Mouse (Mus musculus) heart, embryonic 14.5 days (tissue): ENCODE data around the gene Fem1a. TPM values are rescaled to one million over a fixed set of nuclear protein-coding genes. Genes with fewer than 3 reads are reported as not detected.
"Not testable (repeated sequence)": the region's sequence is repeated elsewhere in the genome, so short reads cannot be mapped to it uniquely, and the experiment has no call there.

Experiments
- ATAC-seq: fragments of 200-750 bp; cut with Nextera tagmentation; 2 replicates; pipeline ENCODE4 v1.8.0; 2017; ENCODE audit warnings: low read depth, moderate TSS enrichment; ENCODE audit not compliant: insufficient number of reproducible peaks, insufficient read depth, low FRiP score
- H3K27ac ChIP-seq, 2 experiments: fragments of 200-500 bp in 1 of 2; fragments of 300-500 bp in 1 of 2; sonication (generic) in 1 of 2; replicated peaks in 1 of 2; 2 replicates each; pipeline ENCODE4 v1.5.1; 2012 to 2014; ENCODE audit warnings: low read depth in 2 of 2, low read length in 2 of 2, control low read depth in 1 of 2, mild to moderate bottlenecking in 1 of 2, mixed read lengths in 1 of 2; ENCODE audit not compliant: control insufficient read depth in 1 of 2, insufficient read depth in 1 of 2
- H3K27me3 ChIP-seq: fragments of 300-500 bp; sonication (generic); 2 replicates; pipeline ENCODE4 v1.6.1; 2014; ENCODE audit warnings: mild to moderate bottlenecking, low read length, control low read depth; ENCODE audit not compliant: control insufficient read depth, insufficient read depth
- H3K36me3 ChIP-seq: fragments of 300-500 bp; sonication (generic); 2 replicates; pipeline ENCODE4 v1.6.1; 2014; ENCODE audit warnings: mild to moderate bottlenecking, control low read depth, low read length, mixed read lengths; ENCODE audit not compliant: control insufficient read depth, insufficient read depth
- H3K4me1 ChIP-seq, 2 experiments: fragments of 200-500 bp in 1 of 2; fragments of 300-500 bp in 1 of 2; sonication (generic) in 1 of 2; 2 replicates each; pipeline ENCODE4 v1.6.1; 2012 to 2014; ENCODE audit warnings: low read length in 2 of 2, control low read depth in 1 of 2, mixed read lengths in 1 of 2; ENCODE audit not compliant: control insufficient read depth in 2 of 2, insufficient read depth in 2 of 2
- H3K4me2 ChIP-seq: fragments of 300-500 bp; sonication (generic); 2 replicates; pipeline ENCODE4 v1.6.1; 2014; ENCODE audit warnings: mild to moderate bottlenecking, low read length
- H3K4me3 ChIP-seq, 2 experiments: fragments of 200-500 bp in 1 of 2; fragments of 300-500 bp in 1 of 2; sonication (generic) in 1 of 2; 2 replicates each; pipeline ENCODE4 v1.5.1; 2012 to 2014; ENCODE audit warnings: low read length in 2 of 2, mild to moderate bottlenecking in 2 of 2, control low read depth in 1 of 2, low read depth in 1 of 2, moderate library complexity in 1 of 2; ENCODE audit not compliant: control insufficient read depth in 1 of 2, insufficient read depth in 1 of 2
- H3K9ac ChIP-seq: fragments of 300-500 bp; sonication (generic); 2 replicates; pipeline ENCODE4 v1.6.1; 2014; ENCODE audit warnings: mild to moderate bottlenecking, low read length
- H3K9me3 ChIP-seq: fragments of 300-500 bp; sonication (generic); 2 replicates; pipeline ENCODE4 v1.6.1; 2016; ENCODE audit warnings: low read length, control low read depth; ENCODE audit not compliant: control insufficient read depth
- WGBS: fragments of 180-500 bp; shearing (Covaris S2); extraction: QIAGEN DNeasy Blood & Tissue Kit; methylation state at CpG from one replicate; pipeline ENCODE4 v1.1.7; 2014; 5-methylcytosine and 5-hydroxymethylcytosine counted together
- polyA plus RNA-seq: library from polyadenylated mRNA; unstranded; fragments of >200 nt; fragmentation: Nextera tagmentation; extraction: Ambion mirVana; gene quantifications from 2 replicates; pipeline ENCODE4 v1.2.1, GENCODE M21; 2014

Fem1a gene
- polyA plus RNA-seq, 1 experiment from 2014 or later: 23.6 TPM

DNA sequence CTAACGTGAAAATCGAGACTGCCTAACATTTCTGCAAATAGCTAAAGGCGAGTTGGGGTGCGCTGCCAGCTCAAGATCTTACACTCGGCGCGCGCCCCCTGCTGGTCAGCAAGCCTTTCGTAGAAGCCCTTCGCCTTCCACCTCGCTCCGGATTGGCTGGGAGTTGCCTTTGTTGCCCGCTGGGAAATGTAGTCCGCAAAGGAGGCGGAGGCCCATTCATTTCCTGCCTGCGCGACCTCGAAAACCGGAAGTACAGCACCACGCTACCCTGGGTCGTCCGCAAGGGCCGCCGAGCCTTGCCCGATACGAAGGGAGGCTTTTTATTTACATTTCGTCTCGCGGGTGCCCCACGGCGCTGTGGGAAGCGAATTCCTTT, 759 bp upstream of the Fem1a start:
- Histone ChIP-seq H3K36me3 (peaks cover 33% of the 10 kb centered on the region), H3K9ac (peak overlapping the region; percentile 68), H3K4me2 (peak overlapping the region; percentile 94), H3K4me3 (peak overlapping the region; percentile 58 to 63), H3K9me3 (no peaks in the 10 kb centered on the region), H3K27ac (peak overlapping the region; percentile 93 to 96), H3K4me1 (peaks cover 25 to 35% of the 10 kb centered on the region in 2 experiments), H3K27me3 (no peaks in the 10 kb centered on the region)
- ATAC-seq: peak; percentile 86
- WGBS: under 1% methylated on average over 32 of the region's 32 CpGs

DNA sequence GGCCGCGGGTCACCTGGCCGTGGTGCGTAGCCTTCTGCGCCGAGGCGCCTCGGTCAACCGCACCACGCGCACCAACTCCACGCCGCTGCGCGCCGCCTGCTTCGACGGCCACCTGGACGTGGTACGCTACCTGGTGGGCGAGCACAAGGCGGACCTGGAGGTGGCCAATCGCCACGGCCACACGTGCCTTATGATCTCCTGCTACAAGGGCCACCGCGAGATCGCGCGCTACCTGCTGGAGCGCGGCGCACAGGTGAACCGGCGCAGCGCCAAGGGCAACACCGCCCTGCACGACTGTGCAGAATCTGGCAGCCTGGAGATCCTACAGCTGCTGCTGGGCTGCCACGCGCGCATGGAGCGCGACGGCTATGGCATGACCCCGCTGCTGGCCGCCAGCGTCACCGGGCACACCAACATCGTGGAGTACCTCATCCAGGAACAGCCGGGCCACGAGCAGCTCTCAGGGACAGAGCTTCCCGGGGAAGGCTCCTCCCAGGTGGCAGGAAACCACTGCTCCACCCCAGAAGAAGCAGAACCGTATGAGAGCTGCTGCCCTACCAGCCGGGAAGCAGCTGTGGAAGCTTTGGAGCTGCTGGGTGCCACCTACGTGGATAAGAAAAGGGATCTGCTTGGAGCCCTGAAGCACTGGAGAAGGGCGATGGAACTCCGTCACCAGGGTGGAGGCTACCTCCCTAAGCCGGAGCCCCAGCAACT, 728 bp downstream of the Fem1a start:
- H3K9me3 ChIP-seq: no peaks in the 10 kb centered on the region
- peak overlapping the region; percentile 58 to 89; a peak in 3 of 4 replicates for H3K27ac ChIP-seq
- peaks cover 48% of the 10 kb centered on the region for H3K36me3 ChIP-seq
- peak overlapping the region; percentile 81 for H3K9ac ChIP-seq
- peak overlapping the region; percentile 63 for H3K4me3 ChIP-seq
- 11% methylated on average over 36 of the region's 58 CpGs for WGBS
- ATAC-seq: no peak
- peaks cover 35 to 50% of the 10 kb centered on the region in 2 experiments for H3K4me1 ChIP-seq
- no peaks in the 10 kb centered on the region for H3K27me3 ChIP-seq
- peak overlapping the region; percentile 94 for H3K4me2 ChIP-seq

- 93% methylated on average over 19 of the region's 19 CpGs for WGBS
- peaks cover 52% of the 10 kb centered on the region for H3K36me3 ChIP-seq
- H3K4me1 ChIP-seq: peaks cover 43 to 58% of the 10 kb centered on the region in 2 experiments
- H3K4me3 ChIP-seq, H3K27ac ChIP-seq, ATAC-seq, H3K9ac ChIP-seq, H3K9me3 ChIP-seq, H3K27me3 ChIP-seq: not testable (repeated sequence)
- peak overlapping the region; percentile 94 for H3K4me2 ChIP-seq
These were observed 1.7 kb downstream of the Fem1a start for GRCm38 (mm10) chr17:56258269-56258668.

DNA sequence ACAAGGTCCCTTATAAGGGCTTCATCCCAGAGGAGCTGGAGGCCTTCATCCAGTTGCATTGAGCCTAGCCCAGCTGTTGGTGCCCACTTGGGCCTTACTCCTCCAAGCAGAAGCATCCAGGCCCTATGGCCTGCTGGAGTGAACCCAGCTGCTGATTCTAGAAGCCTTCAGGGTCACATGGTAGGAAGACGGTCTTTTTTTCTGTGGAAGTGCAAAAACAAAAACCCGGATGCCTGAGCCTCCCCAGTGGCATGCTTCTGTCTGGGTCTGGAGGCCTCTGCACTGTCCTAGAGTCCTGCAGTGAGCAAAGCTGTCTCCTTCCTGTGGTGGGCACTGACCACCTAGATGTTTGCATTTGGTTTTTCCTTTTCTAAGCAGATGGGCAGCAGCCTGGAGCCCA, 2.2 kb downstream of the Fem1a start:
- Histone ChIP-seq H3K4me2 (peak overlapping the region; percentile 44), H3K9ac (peak overlapping the region; percentile 3; the same call in 1 of the 2 replicates), H3K4me1 (peaks cover 44 to 58% of the 10 kb centered on the region in 2 experiments), H3K4me3 (peak overlapping the region in 1 of 2 experiments; percentile 11; a peak in 1 of 4 replicates), H3K36me3 (peaks cover 52% of the 10 kb centered on the region)
- H3K9me3 ChIP-seq, H3K27me3 ChIP-seq, H3K27ac ChIP-seq, ATAC-seq: not testable (repeated sequence)
- 55% methylated on average over 2 of the region's 2 CpGs for WGBS

- Histone ChIP-seq H3K9me3 (no peaks in the 10 kb centered on the region), H3K4me2 (peak overlapping the region; percentile 44), H3K9ac (peak overlapping the region; percentile 56; the same call in 1 of the 2 replicates), H3K27ac (no peak overlapping the region), H3K4me1 (peaks cover 45 to 58% of the 10 kb centered on the region in 2 experiments), H3K27me3 (no peaks in the 10 kb centered on the region), H3K36me3 (peaks cover 52% of the 10 kb centered on the region), H3K4me3 (peak overlapping the region in 1 of 2 experiments; percentile 11; a peak in 1 of 4 replicates)
- ATAC-seq: no peak
- 89% methylated on average over 10 of the region's 10 CpGs for WGBS
These were observed 2.9 kb downstream of the Fem1a start for GRCm38 (mm10) chr17:56259301-56260037.

- Histone ChIP-seq H3K36me3 (peaks cover 59% of the 10 kb centered on the region), H3K4me2 (peak overlapping the region; percentile 44), H3K27ac (peak overlapping the region; percentile 57 to 85), H3K27me3 (no peaks in the 10 kb centered on the region), H3K9ac (peak overlapping the region; percentile 62), H3K4me1 (peaks cover 46 to 59% of the 10 kb centered on the region in 2 experiments), H3K9me3 (no peaks in the 10 kb centered on the region), H3K4me3 (no peak overlapping the region)
- 41% methylated on average over 3 of the region's 3 CpGs for WGBS
- no peak for ATAC-seq
These were observed 4.6 kb downstream of the Fem1a start for GRCm38 (mm10) chr17:56261166-56261565.

DNA sequence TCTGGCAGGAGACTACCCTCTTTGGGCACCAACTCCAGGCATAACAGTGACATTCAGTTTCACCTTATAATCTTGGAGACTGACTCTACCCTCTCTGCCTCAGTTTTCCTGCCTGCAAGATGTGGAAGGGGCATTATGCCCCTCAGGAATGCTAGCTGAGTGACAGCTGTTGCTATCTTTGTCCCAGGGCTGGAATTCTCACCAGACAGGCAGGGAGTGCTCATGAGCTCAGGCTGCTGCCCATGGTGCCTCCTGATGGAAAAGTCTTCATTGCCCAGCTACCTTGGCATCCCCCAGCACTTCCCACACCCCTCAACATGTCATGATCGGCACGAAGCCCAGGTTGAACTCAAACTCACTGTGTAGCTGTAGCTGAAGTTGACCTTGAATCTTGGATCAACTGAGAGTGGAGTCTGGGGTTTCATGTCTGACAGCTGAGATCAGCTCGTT, 6.1 kb downstream of the Fem1a start:
- Histone ChIP-seq H3K27me3 (no peaks in the 10 kb centered on the region), H3K9me3 (no peaks in the 10 kb centered on the region), H3K4me2 (peak overlapping the region; percentile 44), H3K4me1 (peaks cover 45 to 58% of the 10 kb centered on the region in 2 experiments), H3K36me3 (peaks cover 56% of the 10 kb centered on the region), H3K4me3 (no peak overlapping the region), H3K27ac (peak overlapping the region; percentile 85 to 87), H3K9ac (peak overlapping the region; percentile 62)
- ATAC-seq: no peak
- 25% methylated on average over 3 of the region's 3 CpGs for WGBS
